Mouse (Mus musculus) CD8-positive naive resting alpha-beta T cell, adult 2 months (primary cell): ENCODE measurements at regions not wholly inside any gene's neighbourhood (a gene's known extent, or its start where the extent isn't known, plus 50 kb on each side); places are given as distances from the start of the nearest gene placed in this dataset.

Experiments
- DNase-seq, 2 experiments: peaks; one replicate each; pipeline ENCODE4 v3.0.0; 2022; ENCODE audit warnings: low read depth in 2 of 2, low spot score in 2 of 2

- DNase-seq: no peak
Observed at GRCm38 (mm10) chr10:95034566-95034965, 89.9 kb upstream of the Plxnc1 start.

GRCm38 (mm10) chr10:95032760-95033716 is 88.4 kb upstream of the Plxnc1 start:
- no peak for DNase-seq

GRCm38 (mm10) chr10:95031371-95031770 is 86.7 kb upstream of the Plxnc1 start:
- DNase-seq: no peak

GRCm38 (mm10) chr10:95030801-95031200 is 86.2 kb upstream of the Plxnc1 start:
- no peak for DNase-seq

GRCm38 (mm10) chr10:95029554-95029953 is 84.9 kb upstream of the Plxnc1 start:
- DNase-seq: no peak

GRCm38 (mm10) chr10:95025569-95026327 is 81.1 kb upstream of the Plxnc1 start:
- no peak for DNase-seq

- DNase-seq: no peak
Observed at GRCm38 (mm10) chr10:95021209-95021608, 76.6 kb upstream of the Plxnc1 start.

GRCm38 (mm10) chr10:95016896-95017295 is 72.3 kb upstream of the Plxnc1 start:
- no peak for DNase-seq

- no peak for DNase-seq
Observed at GRCm38 (mm10) chr10:95015298-95015951, 70.8 kb upstream of the Plxnc1 start.

GRCm38 (mm10) chr10:95013946-95014345 is 69.3 kb upstream of the Plxnc1 start:
- no peak for DNase-seq

GRCm38 (mm10) chr10:95013213-95013915 is 68.7 kb upstream of the Plxnc1 start:
- DNase-seq: no peak

GRCm38 (mm10) chr10:95010333-95010732 is 65.7 kb upstream of the Plxnc1 start:
- DNase-seq: no peak

GRCm38 (mm10) chr10:95009081-95009480 is 64.4 kb upstream of the Plxnc1 start:
- no peak for DNase-seq

GRCm38 (mm10) chr10:95004065-95004763 is 59.6 kb upstream of the Plxnc1 start:
- no peak for DNase-seq

GRCm38 (mm10) chr10:95003621-95004020 is 59.0 kb upstream of the Plxnc1 start:
- DNase-seq: no peak

- no peak for DNase-seq
Observed at GRCm38 (mm10) chr10:95001650-95002049, 57.0 kb upstream of the Plxnc1 start.

GRCm38 (mm10) chr10:94999716-95000115 is 55.1 kb upstream of the Plxnc1 start:
- DNase-seq: no peak
